7 mouse cellular contexts compared by ENCODE assay signal in genomic region chr11:60954255-60955104, GRCm38 (mm10). TPM values are rescaled to one million over a fixed set of nuclear protein-coding genes. Genes with fewer than 3 reads are reported as not detected.
DNase-seq lines count a peak whose midpoint lies in the region; ATAC-seq lines count a peak whose summit lies in the region.

No protein-coding gene starts in this region.

- ATAC-seq in hindbrain, embryonic 13.5 days (ENCODE audit: low FRiP score) = peak; percentile 47
- no peak for ATAC-seq in hindbrain, embryonic 11.5 days (ENCODE audit: low FRiP score)
- ATAC-seq in embryonic facial prominence, embryonic 12.5 days (ENCODE audit: insufficient number of reproducible peaks, insufficient read depth, low FRiP score, low TSS enrichment) = no peak
- ATAC-seq in hindbrain, embryonic 15.5 days (ENCODE audit: low FRiP score, low read depth) = no peak
- no peak; the same call in 1 of the 2 replicates for ATAC-seq in midbrain, embryonic 15.5 days (replicated peaks)

- no peak overlapping the region for H3K27ac ChIP-seq in hindbrain, embryonic 13.5 days
- no peak overlapping the region for H3K27ac ChIP-seq in hindbrain, embryonic 11.5 days (ENCODE audit: low read depth, low read length)
- H3K27ac ChIP-seq in embryonic facial prominence, embryonic 12.5 days = no peak overlapping the region
- no peak overlapping the region for H3K27ac ChIP-seq in hindbrain, embryonic 15.5 days (replicated peaks)
- H3K27ac ChIP-seq in midbrain, embryonic 15.5 days = peak overlapping the region; percentile 35

- H3K36me3 ChIP-seq in hindbrain, embryonic 13.5 days = peaks cover 31% of the 10 kb centered on the region
- 0 out of 2 replicates have a peak, but pooled peaks cover 2% of the 10 kb centered on the region for H3K36me3 ChIP-seq in hindbrain, embryonic 11.5 days (ENCODE audit: control insufficient read depth, insufficient read depth, low read length)
- peaks cover 26% of the 10 kb centered on the region for H3K36me3 ChIP-seq in embryonic facial prominence, embryonic 12.5 days
- H3K36me3 ChIP-seq in hindbrain, embryonic 15.5 days = peaks cover 3% of the 10 kb centered on the region; the same call in 1 of the 2 replicates
- H3K36me3 ChIP-seq in midbrain, embryonic 15.5 days (replicated peaks) = peaks cover 8% of the 10 kb centered on the region; the same call in 1 of the 2 replicates

- H3K4me2 ChIP-seq in hindbrain, embryonic 13.5 days = peak overlapping the region; percentile 32; the same call in 1 of the 2 replicates
- no peak overlapping the region for H3K4me2 ChIP-seq in hindbrain, embryonic 11.5 days (replicated peaks; ENCODE audit: low read depth, low read length)
- H3K4me2 ChIP-seq in embryonic facial prominence, embryonic 12.5 days (replicated peaks) = 0 out of 2 replicates have a peak overlapping the region, but pooled peaks have one; percentile 18
- H3K4me2 ChIP-seq in hindbrain, embryonic 15.5 days = peak overlapping the region; percentile 39
- peak overlapping the region; percentile 36 for H3K4me2 ChIP-seq in midbrain, embryonic 15.5 days

- 76% methylated on average over 10 of the region's 10 CpGs for WGBS in hindbrain, embryonic 13.5 days
- WGBS in hindbrain, embryonic 11.5 days = 83% methylated on average over 10 of the region's 10 CpGs
- WGBS in embryonic facial prominence, embryonic 12.5 days = 73% methylated on average over 10 of the region's 10 CpGs
- WGBS in hindbrain, embryonic 15.5 days = 80% methylated on average over 10 of the region's 10 CpGs
- WGBS in midbrain, embryonic 15.5 days = 76% methylated on average over 10 of the region's 10 CpGs

- H3K27me3 ChIP-seq in hindbrain, embryonic 13.5 days = 0 out of 2 replicates have a peak, but pooled peaks cover 3% of the 10 kb centered on the region
- H3K27me3 ChIP-seq in hindbrain, embryonic 11.5 days (ENCODE audit: control insufficient read depth, insufficient read depth, low read length) = no peaks in the 10 kb centered on the region
- H3K27me3 ChIP-seq in embryonic facial prominence, embryonic 12.5 days = no peaks in the 10 kb centered on the region
- H3K27me3 ChIP-seq in hindbrain, embryonic 15.5 days = no peaks in the 10 kb centered on the region
- H3K27me3 ChIP-seq in midbrain, embryonic 15.5 days (replicated peaks) = no peaks in the 10 kb centered on the region

- DNase-seq in hindbrain, embryonic 11.5 days (ENCODE audit: low spot score) = no peak
- no peak for DNase-seq in ovary, adult 18-20 months (ENCODE audit: low spot score)
- no peak for DNase-seq in yolk sac, embryonic 10.5 days (ENCODE audit: low spot score)

- H3K9ac ChIP-seq in hindbrain, embryonic 13.5 days = peak overlapping the region; percentile 46
- H3K9ac ChIP-seq in hindbrain, embryonic 11.5 days (ENCODE audit: low read depth, low read length) = no peak overlapping the region
- no peak overlapping the region for H3K9ac ChIP-seq in embryonic facial prominence, embryonic 12.5 days
- 0 out of 2 replicates have a peak overlapping the region, but pooled peaks have one; percentile 6 for H3K9ac ChIP-seq in hindbrain, embryonic 15.5 days
- H3K9ac ChIP-seq in midbrain, embryonic 15.5 days = no peak overlapping the region

- H3K4me1 ChIP-seq in hindbrain, embryonic 13.5 days (replicated peaks) = peaks cover 21% of the 10 kb centered on the region
- H3K4me1 ChIP-seq in hindbrain, embryonic 11.5 days (replicated peaks; ENCODE audit: control insufficient read depth, insufficient read depth, low read length) = no peaks in the 10 kb centered on the region
- H3K4me1 ChIP-seq in embryonic facial prominence, embryonic 12.5 days = peaks cover 8% of the 10 kb centered on the region; the same call in 1 of the 2 replicates
- peaks cover 10% of the 10 kb centered on the region for H3K4me1 ChIP-seq in hindbrain, embryonic 15.5 days (replicated peaks)
- H3K4me1 ChIP-seq in midbrain, embryonic 15.5 days = peaks cover 10% of the 10 kb centered on the region; the same call in 1 of the 2 replicates

- no peaks in the 10 kb centered on the region for H3K9me3 ChIP-seq in hindbrain, embryonic 13.5 days
- no peaks in the 10 kb centered on the region for H3K9me3 ChIP-seq in hindbrain, embryonic 11.5 days (ENCODE audit: control insufficient read depth, low read length)
- H3K9me3 ChIP-seq in embryonic facial prominence, embryonic 12.5 days = no peaks in the 10 kb centered on the region
- H3K9me3 ChIP-seq in hindbrain, embryonic 15.5 days = no peaks in the 10 kb centered on the region
- H3K9me3 ChIP-seq in midbrain, embryonic 15.5 days = no peaks in the 10 kb centered on the region

- no peak overlapping the region for H3K4me3 ChIP-seq in hindbrain, embryonic 13.5 days
- no peak overlapping the region for H3K4me3 ChIP-seq in hindbrain, embryonic 11.5 days (ENCODE audit: low read depth, low read length)
- no peak overlapping the region for H3K4me3 ChIP-seq in embryonic facial prominence, embryonic 12.5 days
- H3K4me3 ChIP-seq in hindbrain, embryonic 15.5 days = no peak overlapping the region
- no peak overlapping the region for H3K4me3 ChIP-seq in midbrain, embryonic 15.5 days

RNA-seq across cellular contexts. Expression of gene Map2k3, which starts 22.6 kb away (rescaled TPM):
- 30.0 and 30.4 TPM in 2 replicates for polyA plus RNA-seq in hindbrain, embryonic 13.5 days (2015; fragmentation: Nextera tagmentation; extraction: Ambion mirVana)
- 37.6 and 39.8 TPM in 2 replicates for polyA plus RNA-seq in hindbrain, embryonic 11.5 days (2014; fragmentation: Nextera tagmentation; extraction: Ambion mirVana)
- 89.4 and 92.9 TPM in 2 replicates for polyA plus RNA-seq in embryonic facial prominence, embryonic 12.5 days (2016; fragmentation: Nextera tagmentation; extraction: Ambion mirVana)
- 31.5 and 31.8 TPM in 2 replicates for polyA plus RNA-seq in hindbrain, embryonic 15.5 days (2015; fragmentation: Nextera tagmentation; extraction: Ambion mirVana)
- 32.0 and 34.0 TPM in 2 replicates for polyA plus RNA-seq in midbrain, embryonic 15.5 days (2015; fragmentation: Nextera tagmentation; extraction: Ambion mirVana)

RNA-seq across cellular contexts. Expression of gene Natd1, which starts 39.9 kb away (rescaled TPM):
- polyA plus RNA-seq in hindbrain, embryonic 13.5 days (2015; fragmentation: Nextera tagmentation; extraction: Ambion mirVana) = 36.1 and 36.8 TPM in 2 replicates
- polyA plus RNA-seq in hindbrain, embryonic 11.5 days (2014; fragmentation: Nextera tagmentation; extraction: Ambion mirVana) = 18.8 and 19.8 TPM in 2 replicates
- polyA plus RNA-seq in embryonic facial prominence, embryonic 12.5 days (2016; fragmentation: Nextera tagmentation; extraction: Ambion mirVana) = 20.0 and 20.4 TPM in 2 replicates
- polyA plus RNA-seq in hindbrain, embryonic 15.5 days (2015; fragmentation: Nextera tagmentation; extraction: Ambion mirVana) = 30.8 and 32.9 TPM in 2 replicates
- polyA plus RNA-seq in midbrain, embryonic 15.5 days (2015; fragmentation: Nextera tagmentation; extraction: Ambion mirVana) = 31.6 and 39.2 TPM in 2 replicates

Comparison
In these comparisons a context has a peak if more than half of its experiments do, and no peak if none do; other contexts are left out.
1. H3K9ac ChIP-seq: peak in hindbrain, embryonic 13.5 days (single experiment) and hindbrain, embryonic 15.5 days (single experiment); none in hindbrain, embryonic 11.5 days (single experiment), embryonic facial prominence, embryonic 12.5 days (single experiment) and midbrain, embryonic 15.5 days (single experiment).